Mouse (Mus musculus) T-cell, adult 2 months (primary cell): ENCODE results near the gene Ccdc136.
A peak's percentile ranks its signal among the peaks of the same experiment; 100 is the strongest.
"Not testable (repeated sequence)": the region's sequence is repeated elsewhere in the genome, so short reads cannot be mapped to it uniquely, and the experiment has no call there.

ENCODE experiments used
- DNase-seq: peaks from one replicate; pipeline ENCODE4 v3.0.0; 2022; ENCODE audit warnings: low spot score

Gene Ccdc136

DNA sequence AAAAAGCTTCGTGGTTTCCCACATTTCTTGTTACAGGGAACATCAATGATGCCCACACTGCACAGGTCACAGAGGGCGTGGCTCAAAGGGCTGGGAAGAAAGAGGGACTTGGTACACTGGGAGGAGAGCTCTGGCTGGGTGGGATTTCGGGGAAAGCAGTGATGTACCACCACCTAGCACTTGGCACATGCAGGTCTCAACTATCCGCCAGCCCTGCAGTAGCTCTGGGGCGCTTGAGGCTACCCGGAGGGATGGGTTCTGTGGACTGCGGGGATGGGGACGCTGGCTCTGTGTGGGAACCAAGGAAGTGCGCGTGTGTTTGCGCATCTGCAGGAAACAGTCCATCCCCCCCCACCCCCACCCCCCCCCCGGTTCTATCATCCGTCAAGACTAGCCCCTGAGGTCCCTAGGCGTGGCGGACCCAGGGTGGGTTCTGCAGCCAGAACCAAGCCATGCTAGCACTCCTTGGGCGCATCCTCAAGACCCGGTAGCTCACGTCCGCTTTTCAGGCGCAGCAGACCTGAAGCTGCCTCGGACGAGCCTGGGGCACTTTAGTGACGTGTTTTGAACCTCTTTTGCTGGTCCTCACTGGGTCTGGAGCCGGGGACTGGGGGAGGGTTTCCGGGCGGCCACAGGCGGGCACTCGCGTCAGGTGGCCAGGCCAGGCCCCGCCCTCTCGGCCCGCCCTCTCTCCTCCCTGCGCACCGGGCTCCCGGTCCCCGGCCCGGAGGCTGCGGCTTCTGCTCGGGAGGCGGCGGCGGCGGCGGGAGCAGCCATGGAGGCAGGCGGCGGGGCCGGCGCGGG is at the start of gene Ccdc136:
Gene Ccdc136 (plus strand): TSS at position 400 of the 804 bp plus-strand sequence.
- peak; percentile 30 for DNase-seq

DNA sequence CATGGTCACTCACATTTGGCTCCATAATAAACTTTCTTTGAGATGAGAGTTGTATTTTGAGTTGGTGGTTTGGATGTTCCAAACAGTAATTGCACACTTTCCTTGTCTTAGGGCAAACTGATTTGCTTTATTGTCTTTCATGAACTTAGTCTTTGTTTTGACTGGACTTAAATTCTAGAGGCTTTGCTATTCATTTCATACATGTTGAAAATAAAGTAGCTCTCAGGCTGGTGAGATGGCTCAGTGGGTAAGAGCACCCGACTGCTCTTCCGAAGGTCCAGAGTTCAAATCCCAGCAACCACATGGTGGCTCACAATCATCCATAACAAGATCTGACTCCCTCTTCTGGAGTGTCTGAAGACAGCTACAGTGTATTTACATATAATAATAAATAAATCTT is 49.6 kb upstream of the Ccdc136 start:
- DNase-seq = not testable (repeated sequence)

DNA sequence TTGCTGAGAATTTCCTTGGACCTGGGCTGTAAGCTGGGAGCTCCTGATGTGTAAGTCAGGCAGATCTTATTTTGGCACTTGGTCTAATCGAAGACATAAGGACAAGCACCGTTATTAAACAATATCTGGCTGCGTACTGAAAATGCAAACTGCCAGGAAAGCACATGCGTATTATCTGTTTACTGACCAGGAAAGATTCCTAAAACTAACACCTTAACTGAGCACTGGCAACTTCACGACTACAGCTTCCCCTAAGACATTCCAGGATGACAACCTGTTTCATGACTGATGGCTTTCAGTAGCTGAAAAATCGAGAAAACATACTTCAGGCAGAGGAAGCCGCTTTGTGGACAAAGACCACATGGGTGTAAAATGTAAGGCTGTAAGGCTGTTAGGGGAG is 48.9 kb upstream of the Ccdc136 start:
- DNase-seq = no peak

DNA sequence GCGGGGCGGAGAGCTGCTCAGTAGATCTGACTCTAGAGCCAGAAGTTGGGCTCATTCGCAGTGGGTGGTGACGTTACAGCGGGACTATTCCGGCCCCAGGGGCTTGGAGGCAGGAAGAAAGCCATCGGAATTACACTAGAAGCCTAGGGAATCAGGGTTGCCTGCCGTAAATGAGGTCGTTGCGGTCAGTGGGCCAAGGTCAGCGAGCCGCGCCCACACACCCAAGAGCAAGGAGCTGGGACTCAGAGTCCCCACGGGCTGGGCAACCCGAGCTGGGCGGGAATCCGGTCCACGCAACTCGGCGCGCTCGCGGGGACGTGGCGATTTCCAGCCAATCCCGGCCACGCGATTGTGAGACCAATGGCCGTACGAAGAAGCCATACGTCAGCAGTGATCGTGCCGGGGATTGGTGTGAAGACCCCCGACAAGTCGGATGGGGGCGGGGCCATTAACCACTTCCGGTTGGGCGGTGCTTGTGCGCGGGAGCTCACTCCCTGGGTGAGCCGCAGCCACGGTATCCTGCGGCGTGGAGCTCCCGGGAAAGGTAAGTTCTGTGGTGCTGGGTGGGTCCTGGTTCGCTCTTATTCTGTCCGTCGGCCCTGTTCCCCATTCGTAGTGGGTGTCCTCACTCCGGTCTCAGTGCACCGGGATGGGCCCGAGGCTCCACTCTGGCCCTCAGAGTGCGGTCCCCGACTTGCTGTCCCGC is 48.3 kb upstream of the Ccdc136 start, which contains the start of gene Calu:
Gene Calu (plus strand): TSS at position 405 of the 706 bp plus-strand sequence.
- DNase-seq = peak; percentile 99

DNA sequence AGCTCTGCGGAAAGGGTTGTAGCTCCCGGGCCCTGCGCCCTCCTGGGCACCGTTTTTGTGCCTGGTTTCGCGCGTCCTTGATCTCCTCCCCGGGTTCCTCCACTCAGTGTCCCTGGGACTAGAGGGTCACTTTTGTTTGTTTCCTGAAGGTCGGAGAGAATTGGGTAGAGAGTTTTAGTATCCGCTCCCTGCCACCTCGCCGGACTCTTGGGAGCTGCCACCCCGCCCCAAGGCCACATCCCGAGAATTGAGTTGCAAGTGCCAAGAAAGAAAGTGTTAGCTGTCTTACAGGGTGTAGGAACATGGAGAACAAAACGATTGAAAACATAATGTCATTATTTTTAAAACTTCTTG is 47.8 kb upstream of the Ccdc136 start:
- DNase-seq = no peak

DNA sequence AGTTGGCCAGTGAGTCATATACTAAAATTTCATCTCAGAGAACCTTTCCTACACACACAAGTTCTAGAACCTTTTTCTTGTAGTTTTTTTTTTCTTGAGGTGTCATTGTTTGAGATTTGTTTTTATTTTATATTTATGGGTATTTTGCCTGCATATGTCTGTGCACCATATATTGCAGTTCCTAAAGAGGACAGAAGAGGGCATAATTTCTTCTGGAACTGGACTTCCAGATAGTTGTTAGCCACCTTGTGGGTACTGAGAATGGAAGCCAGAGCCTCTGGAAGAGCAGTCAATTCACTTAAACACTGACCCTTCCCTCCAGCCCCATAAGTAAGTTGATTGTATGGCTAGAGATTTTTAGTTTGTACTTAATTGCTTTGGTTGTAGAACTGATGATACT is 44.5 kb upstream of the Ccdc136 start:
- no peak for DNase-seq

DNA sequence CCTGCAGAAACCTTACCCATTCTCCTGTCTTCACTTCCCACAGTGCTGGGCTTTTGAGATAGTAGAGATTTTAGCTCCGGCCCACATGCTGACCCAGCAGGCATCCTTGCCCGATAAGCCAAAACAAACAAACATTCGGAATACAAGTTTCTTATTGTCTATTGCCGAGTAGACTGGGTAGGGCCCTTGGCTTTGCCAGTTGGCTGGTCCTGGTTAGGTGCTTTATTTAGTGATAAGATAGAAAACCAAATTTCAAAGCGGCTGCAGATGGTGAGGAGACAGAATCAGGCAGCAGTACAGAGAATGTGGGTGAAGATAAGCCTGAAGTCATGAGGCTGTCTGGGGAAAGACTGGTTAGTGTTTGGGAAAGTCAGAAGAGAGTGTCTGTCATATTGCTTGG is 43.3 kb upstream of the Ccdc136 start:
- DNase-seq = no peak

DNA sequence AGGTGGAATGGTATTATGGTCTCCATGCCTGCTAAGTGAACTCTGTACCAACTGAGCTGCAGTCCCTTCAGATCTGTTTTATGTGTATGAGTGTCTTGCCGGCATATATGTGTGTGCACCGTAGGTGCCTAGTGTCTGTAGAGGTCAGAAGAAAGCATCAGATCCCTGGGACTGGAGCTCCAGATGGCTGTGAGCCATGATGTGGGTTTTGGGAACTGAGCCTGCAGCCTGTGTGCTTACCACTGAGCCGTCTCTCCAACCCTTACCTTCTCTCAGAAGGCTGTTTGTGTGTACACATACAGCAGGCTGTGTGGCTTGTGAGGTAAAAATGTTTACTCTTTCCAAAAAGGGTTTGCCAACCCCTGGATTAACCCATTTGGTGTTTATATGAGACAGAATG is 36.7 kb upstream of the Ccdc136 start:
- no peak for DNase-seq

DNA sequence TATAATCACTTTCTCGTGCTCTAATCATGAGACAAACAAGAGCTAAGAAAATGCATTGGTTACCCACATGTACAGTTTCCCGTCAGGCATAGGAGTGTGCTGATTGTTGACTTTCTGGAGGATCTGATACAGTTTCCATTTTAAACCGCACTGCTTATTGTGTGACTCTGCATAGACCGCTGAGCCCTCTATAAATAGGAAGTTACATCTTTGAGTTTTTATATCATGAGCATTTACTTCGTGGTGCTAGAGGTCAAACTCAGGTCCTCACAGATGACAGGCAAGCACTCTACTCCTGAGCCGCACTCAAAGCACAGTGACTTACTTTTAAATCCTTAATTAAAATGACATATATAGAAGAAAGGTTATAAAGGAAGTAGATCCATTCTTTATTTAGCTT is 35.9 kb upstream of the Ccdc136 start:
- no peak for DNase-seq

DNA sequence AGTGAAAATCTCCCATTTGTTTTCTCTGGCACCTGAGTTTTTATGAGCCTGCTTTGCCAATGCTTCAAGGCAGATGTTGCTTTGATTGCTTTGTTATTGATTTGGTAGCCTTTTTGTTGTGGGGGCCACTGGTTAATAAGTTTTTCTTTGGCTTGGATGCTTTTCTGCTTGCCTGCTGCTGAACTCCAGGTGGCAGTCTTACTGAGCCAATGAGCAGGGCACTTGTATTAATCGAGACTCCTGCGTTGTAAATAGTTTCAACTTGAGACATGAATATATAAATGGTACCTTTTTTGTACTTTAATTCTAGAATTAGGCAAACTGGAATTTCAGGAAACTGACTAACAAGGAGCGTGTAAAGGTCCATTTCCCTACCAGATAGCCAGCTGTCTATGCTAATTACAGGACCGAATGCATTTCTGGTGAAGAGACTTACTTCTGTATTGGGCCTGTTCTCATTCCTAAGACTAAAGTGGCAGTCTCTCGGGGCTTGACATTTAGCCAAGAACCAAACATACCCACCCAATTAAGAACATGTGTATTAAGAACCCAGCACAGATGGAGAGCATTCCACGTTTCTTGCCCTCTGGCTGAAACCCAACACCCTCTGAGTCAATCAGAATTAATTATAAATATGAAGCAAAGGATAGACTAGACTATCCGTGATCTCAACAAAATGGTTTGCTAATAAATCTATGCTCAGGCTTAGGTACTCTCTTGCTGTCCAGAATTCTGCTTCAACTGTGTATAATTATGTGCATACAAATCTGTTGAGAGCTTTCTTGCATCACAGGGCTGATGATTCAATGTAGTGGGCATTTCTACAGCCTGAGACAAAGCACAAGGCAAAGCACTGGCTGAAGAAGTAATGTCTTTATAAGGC is 33.6 kb upstream of the Ccdc136 start:
- no peak for DNase-seq

DNA sequence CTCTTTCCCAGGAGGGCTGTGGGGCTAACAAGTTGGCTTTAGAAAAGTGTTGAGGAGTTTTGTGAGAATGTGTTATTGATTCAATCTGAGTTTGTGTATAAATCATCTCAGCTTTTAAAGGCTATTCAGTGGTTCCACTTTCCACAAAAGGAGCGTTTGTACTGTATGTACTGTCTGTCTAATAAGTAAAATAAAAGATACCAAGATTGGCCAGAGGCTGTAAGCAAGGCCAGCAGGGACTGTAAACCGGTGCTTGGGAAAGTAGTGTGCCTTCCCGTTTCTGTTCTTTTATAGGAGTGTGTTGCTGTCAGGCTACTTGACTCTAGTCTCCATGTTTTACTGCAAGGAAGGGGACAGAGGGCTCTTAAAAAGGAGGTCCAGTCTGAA is 33.0 kb upstream of the Ccdc136 start:
- no peak for DNase-seq

DNA sequence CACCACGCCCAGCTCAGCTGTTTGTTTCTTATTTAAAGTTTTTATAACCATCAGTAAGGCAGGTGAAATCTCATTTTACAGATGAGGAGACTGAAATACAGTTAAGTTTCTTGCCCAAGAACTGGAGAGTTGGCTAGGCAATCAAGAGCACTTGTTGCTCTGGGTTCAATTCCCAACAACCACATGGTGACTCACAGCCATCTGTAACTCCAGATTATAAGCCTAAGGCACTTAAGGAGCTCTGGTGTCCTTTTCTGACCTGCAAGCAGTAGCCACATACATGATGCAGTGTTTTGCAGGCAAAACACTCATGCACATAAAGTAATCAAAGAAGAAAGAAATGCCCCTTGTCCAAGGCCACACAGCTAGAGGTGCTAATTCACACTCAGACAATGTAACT is 30.8 kb upstream of the Ccdc136 start:
- no peak for DNase-seq

DNA sequence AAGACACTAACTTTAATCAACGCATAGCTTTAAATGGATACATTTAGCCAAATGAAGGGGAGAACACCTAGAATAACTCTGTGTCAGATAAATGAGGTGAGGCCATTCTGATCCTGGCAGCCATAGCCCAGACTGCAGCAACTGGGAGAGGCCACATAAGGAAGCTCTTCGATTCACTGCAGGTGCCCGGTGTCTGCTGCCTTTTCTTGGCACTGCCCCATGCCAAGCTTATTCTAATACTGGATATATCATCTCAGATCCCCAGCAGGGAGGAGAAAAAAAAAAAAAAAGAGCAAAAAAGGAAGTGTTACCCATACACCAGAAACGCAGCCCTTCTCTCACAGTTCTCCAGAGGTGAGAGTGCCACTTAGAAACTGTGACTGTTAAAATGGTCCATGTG is 18.7 kb upstream of the Ccdc136 start:
- DNase-seq = no peak

DNA sequence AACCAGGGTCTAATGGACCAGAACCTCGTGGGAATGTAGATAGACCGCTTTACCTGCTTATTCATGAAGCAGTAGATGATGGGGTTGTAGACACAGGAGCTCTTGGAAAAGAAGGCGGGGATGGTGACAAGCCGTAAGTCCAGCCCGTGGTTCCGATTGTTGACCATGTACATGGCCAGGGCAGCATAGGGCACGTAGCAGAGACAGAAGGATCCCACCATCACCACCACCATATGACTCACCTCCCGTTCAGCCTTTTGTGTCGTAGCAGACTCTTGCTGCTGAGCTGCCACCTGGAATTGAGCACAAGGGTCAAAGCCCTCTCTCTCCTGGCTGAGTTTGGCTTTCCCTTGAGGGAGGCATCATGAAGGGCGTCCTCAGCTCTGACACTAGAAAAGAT is 17.4 kb upstream of the Ccdc136 start:
- DNase-seq = no peak

DNA sequence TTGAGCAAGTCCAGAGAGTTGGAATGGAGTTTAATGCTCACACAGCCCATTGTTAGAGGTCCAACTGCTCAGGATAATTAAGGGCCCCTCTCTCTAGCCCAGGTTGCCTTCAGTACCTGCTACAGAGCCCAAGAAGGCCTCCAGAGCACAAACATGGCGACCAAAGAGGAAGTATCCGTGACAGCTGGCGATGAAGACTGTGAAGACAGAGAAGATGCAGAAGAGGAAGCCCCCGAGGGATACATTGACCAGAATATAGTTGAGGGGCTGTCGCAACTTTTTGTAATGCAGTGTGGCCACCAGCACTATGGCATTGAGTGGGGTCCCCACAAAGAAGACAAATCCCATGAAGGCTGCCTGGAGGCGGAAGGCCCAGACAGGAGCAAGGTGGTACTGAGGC is 16.2 kb upstream of the Ccdc136 start:
- no peak for DNase-seq

DNA sequence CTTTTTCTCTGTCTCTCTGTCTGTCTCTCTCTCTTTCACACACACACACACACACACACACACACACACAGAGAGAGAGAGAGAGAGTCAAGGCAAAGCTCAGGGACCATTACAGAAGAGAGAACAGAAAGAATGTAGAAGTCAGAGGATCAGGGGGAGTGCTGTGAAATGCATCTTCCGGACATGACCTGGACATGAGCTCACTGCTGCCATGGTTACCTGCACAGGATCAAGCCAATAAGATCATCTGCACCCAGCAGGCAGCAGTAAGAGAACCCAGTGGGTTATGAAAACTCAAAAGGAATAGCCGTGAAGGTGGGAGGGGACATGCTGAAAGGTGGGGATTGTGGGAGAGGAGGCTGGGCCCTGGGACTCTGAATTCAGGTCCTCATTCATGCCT is 13.7 kb upstream of the Ccdc136 start:
- no peak for DNase-seq

DNA sequence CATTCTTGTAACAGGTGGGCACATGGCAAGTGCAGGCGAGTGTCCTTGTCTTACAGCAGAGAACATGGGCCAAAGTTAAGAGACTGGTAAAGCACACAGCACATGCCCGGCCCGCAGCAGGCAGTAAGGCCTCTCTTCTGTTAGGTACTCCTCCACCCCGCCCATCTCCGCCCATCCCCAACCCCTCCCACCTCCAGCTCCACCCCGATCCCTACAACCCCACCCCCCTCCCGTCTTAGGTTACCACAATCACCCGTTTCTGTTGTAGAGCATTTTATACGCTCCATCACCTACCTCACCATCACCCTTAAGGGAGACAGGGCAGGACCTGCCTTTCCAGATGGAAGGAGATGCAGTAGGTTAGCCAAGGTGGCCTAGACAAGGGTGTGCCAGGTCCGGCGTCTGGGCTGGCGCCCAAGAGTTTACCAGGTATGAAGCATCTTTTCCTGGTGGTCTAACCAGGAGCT is 8.0 kb upstream of the Ccdc136 start, which contains the start of gene Opn1sw:
Gene Opn1sw (minus strand): TSS at position 417 of the 467 bp plus-strand sequence.
- DNase-seq = no peak

DNA sequence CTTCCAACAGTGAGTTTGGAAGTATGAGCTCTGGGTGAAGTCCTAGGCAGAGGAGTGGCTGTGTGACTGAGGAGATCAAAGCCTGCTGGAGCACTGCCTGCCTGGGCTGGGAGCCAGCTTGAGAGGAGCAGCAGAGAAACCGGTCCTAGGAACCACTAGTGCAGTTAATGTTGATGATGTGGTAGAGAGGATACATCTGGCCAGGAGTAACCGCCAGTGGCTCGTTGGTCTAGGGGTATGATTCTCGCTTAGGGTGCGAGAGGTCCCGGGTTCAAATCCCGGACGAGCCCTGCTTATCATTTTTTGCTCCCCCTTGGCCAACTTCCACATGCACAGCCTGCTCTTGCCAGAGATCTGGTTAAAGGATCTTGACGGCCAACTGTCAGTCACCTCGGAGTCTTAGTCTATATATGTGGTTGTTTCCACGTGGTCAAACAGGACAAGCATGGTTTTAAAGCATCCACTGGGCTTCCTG is 7.5 kb upstream of the Ccdc136 start:
- DNase-seq = no peak

DNA sequence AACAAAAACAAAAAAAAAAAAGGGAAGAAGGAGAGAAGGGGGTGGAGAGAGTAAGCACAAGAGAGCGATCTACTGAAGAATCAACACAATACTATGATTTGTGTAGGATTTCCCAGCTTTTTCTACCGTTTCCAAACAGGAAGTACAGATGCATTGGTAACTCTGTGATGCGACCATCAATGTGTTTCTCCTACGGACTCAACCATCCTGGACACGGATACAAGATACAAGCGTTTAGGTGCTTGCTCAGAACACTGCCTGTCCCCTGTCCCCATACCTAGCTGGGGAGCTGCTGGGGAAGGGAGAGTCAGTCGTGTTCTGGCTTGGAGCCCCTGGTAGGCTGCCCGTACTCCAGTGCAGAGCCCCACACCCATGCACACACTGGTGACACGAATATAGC is 6.7 kb upstream of the Ccdc136 start:
- DNase-seq = no peak

DNA sequence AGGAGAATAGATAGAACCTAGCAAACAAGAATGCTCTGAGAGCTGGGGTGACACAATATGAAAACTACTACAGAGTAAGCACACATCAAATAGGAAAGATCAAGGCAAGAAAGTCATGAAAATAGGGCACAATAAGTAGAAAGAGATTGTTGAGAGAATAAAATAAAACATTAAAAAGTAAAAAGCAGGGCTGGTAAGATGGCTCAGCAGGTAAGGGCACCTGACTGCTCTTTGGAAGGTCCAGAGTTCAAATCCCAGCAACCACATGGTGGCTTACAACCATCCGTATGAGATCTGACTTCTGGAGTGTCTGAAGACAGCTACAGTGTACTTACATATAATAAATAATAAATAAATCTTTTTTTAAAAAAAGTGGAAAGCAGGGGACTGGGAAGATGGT is 5.6 kb upstream of the Ccdc136 start:
- DNase-seq = not testable (repeated sequence)

DNA sequence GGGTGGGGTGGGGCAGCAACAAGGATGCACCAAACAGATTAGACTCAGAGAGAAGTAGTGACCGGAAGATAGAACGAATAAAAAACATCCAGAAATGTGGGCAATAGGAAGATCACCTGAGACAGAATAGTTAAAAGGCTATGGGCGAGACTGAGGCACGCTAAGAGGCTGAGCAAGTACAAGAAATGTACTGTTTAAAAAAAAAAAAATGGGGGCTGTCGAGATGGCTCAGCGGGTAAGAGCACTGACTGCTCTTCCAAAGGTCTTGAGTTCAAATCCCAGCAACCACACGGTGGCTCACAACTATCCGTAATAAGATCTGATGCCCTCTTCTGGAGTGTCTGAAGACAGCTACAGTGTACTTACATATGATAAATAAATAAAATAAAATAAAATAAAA is 4.9 kb upstream of the Ccdc136 start:
- not testable (repeated sequence) for DNase-seq

DNA sequence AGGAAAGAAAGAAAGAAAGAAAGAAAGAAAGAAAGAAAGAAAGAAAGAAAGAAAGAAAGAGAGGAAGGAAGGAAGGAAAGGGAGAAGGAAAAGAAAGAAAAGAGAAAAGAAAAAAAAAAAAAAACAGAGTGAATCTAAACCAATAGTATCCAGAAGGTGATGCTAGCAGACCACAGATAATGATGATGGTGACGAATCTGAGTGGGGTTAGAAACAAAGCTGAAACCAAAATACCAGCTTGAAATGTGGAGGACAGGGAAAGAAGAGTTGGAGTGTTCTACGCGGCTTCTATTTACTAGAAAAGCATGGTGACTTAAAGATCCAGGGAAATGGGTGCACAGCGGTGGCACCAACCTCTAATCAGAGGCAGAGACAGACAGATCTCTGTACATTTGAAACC is 4.3 kb upstream of the Ccdc136 start:
- no peak for DNase-seq
